Mouse (Mus musculus): ENCODE results near the gene Tmem8. TPM values are rescaled to one million over a fixed set of nuclear protein-coding genes. Genes with fewer than 3 reads are reported as not detected.
A peak's percentile ranks its signal among the peaks of the same experiment; 100 is the strongest.
"Not testable (repeated sequence)": the region's sequence is repeated elsewhere in the genome, so short reads cannot be mapped to it uniquely, and the experiment has no call there.

The Tmem8 gene
- total RNA-seq, 2 experiments from 2014 or later: 12.0 to 13.2 TPM

DNA sequence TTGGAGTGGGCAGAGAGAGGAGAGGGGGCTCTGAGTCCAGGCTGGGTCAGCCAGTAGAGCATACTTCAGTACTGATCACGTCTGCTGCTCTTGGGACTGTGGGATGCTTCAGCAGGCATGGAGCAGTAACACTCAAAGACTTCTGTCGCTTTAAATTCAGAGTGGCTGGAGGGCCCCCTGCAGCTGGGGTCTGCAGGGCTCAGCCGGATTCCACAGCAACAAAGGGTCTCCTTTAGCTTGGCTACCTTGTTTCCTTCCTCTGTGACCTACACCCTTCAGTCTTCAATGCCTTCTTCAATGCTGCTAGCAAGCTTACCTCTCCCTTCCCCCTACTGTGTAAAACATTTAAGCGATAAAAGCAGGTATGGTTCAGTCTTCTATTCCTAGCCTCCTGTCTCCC, 2.1 kb upstream of the Tmem8 start:
- no peak for DNase-seq (ENCODE audit: low spot score in 2 of 2)

DNA sequence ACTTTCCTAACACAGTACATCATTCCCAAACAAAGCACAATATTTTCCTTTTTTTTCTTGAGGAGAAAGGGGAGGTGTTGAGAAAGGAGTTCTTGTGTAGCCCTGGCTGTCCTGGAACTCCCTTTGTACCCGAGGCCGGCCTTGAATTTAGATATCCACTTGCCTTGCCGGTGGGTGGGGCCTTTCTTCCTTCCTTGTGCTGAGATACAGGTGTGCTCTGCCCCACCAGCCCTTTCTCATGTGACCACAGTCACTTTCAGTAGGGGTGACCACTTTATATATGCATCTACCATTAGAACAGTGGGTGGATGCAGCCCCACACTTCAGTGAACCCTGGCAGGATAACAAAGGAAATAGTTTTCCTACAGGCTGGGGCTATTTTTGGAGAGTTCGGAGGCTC, 1.4 kb upstream of the Tmem8 start:
- DNase-seq (ENCODE audit: low spot score in 2 of 2): no peak

DNA sequence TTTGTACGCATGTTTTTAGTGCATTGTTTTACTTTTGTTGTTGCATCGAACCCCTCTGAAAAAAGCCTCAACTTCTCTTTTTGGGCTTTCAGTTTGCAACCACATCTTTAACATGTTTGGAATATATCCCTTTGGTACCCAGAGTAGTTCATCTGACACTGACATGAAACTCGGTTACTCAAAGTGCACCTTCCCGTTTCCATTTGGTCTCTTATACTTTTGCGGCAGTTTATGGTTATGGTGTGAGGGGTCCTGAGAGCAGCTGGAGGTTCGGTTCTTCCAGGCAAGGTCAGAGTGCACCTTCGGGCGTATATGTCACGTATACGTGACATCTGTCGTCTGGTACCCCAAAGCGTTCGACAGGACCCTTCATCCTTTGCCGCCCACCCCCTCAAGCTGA, 348 bp upstream of the Tmem8 start:
- DNase-seq (ENCODE audit: low spot score in 2 of 2): no peak

DNA sequence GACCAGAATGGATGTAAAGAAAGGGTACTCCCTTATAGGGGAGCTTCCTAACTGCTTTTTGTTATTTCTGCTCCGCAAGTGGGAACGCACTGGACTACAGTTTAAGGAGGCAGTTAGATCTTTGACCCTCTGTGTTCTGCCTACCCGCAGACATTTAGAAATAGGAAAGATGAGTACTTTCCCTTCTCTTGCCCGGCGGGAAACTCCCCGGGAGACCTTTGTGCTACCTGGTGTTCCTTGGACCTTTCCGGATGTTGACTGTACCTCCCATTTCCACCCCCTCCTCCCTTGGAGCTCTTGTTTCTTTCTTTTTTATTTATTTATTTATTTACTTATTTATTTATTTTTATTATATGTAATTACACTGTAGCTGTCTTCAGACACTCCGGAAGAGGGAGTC, 962 bp downstream of the Tmem8 start:
- no peak for DNase-seq (ENCODE audit: low spot score in 2 of 2)

DNA sequence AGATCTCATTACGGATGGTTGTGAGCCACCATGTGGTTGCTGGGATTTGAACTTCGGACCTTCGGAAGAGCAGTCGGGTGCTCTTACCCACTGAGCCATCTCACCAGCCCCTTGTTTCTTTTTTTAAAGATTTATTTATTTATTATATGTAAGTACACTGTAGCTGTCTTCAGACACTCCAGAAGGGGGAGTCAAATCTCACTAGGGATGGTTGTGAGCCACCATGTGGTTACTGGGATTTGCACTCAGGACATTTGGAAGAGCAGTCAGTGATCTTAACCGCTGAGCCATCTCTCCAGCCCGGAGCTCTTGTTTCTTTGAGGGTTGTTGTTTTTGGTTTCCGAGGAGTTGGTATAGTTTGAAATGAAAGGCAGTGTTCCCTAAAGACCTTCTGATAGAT, 1.4 kb downstream of the Tmem8 start:
- DNase-seq (ENCODE audit: low spot score in 2 of 2): not testable (repeated sequence)

DNA sequence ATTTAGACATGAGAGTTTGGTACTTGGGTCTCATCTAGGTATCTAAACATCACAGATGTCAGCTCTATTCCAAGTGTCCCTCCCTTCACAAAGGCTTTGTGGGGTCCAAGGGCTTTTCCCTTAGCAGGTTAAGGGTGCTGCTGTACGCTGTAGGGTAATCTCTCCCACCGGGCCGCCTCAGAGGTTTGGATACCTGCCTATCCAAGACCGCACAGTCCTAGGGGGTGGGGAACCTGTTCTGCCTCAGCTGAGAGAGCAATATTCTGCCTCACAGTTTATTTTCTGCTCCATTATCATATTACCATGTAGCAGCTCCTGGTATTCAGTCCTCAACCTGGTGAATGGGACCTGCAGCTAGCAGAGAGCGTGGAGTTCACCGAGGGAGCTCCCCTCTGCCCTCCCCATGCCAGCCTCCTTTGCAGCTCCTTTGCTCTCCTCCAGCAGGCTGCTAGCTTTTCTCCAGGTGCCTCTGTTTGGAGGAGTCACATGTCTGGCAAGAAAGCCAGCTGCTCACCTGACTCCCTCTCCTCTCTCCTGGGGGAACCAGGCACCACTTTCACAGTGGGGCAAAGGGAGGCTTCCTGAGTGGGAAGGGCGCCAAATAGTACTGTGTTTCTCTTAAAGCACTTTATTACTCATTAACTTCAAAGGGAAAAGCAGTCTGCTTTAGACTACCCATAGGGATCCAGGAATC, 2.3 kb downstream of the Tmem8 start:
- no peak for DNase-seq (ENCODE audit: low spot score in 2 of 2)

DNA sequence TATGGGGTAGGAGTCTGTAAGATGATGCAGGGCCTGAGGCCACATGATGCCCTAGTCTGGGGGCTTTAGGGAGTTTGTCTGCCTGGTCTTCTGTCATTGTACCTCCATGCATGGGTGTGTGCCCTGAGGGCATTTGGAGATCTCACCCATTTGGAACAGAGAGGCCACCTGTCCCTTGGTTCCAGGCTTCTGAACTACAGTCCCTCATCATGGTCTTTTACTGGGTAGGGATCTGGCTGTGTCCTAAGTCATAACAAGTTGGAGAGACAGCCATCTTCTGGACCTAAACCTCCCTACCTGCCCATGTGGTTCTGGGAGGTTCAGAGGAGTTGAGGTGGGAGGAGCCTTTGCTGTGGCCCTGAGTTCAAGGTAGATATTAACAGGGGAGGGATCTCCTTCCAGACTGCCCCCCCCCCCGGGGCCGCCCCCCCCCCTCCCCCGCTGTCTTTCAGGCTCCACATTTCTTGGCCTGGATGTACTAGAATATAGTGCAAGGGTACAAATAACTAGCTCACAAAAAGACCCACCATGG, 2.9 kb downstream of the Tmem8 start:
- DNase-seq (ENCODE audit: low spot score in 2 of 2): no peak

DNA sequence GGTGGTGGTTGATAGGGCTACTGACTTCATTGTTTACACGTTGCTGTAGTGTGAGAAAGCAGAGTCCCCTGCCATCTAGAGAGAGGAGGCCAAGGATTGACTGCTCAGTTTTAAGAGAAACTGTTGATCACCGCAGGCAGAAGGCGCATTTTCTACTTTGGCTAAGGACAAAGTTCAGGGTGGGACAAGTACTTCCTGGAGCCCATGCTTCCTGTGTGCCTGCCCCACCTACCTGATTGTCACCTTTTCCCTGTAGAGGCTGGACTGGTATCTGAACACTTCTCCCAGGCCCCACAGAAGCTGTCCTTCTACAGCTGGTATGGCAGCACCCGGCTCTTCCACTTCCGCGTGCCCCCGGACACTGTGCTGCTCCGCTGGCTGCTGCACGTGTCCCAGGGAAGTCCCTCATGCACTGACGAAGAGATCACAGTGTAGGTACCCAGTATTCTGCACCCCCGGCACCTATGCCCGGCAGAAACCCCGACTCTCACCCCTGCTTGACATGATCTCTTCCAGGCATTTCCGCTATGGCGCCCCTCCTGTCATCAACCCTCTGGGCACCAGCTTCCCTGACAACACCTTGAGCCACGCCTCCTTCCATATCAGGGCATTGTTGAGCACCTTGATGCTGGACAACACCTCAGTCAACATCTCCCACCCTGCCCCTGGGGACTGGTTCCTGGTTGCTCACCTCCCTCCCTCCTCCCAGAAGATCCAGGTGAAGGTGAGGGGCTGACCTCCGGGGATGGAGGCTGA, 3.6 kb downstream of the Tmem8 start:
- DNase-seq (ENCODE audit: low spot score in 2 of 2): no peak

DNA sequence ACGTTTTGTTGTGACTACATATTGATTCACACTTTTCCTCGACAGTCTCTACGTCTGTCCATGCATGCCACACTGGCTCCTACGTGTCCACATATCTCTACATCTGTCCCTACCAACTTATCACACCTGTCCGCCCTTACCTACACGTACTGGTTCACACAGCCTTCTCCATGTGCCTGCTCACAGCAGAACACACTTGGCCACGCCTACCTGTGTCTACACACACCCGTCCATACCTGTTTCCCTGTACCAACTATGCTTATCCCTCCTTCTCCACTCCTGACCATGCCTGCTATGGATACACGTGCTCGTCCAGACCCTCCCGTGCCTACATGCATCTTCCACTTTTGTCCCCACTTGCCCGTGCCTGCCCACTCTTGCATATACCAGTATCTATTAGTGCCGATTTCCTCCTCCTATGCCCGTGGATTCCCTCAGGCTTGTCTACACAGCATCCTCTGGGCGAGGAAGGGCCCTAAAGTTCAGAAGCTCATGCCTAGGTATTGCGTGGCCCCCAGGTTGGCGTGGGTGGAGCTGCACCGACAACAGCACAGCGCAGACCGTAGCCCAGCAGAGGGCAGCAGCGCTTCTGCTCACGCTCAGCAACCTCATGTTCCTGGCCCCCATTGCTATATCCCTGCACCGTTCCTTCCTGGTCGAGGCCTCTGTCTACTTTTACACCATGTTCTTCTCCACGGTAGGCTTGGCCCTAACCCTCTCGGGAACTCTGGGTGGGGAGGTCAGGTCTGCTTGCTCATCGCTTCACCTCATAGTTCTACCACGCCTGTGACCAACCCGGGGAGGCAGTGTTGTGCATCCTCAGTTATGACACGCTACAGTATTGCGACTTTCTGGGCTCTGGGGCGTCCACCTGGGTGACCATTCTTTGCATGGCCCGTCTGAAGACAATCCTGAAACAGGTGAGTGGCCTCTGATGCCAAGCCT, 6.9 kb downstream of the Tmem8 start:
- peak in 1 of 2 experiments; percentile 77 for DNase-seq (ENCODE audit: low spot score in 2 of 2)

DNA sequence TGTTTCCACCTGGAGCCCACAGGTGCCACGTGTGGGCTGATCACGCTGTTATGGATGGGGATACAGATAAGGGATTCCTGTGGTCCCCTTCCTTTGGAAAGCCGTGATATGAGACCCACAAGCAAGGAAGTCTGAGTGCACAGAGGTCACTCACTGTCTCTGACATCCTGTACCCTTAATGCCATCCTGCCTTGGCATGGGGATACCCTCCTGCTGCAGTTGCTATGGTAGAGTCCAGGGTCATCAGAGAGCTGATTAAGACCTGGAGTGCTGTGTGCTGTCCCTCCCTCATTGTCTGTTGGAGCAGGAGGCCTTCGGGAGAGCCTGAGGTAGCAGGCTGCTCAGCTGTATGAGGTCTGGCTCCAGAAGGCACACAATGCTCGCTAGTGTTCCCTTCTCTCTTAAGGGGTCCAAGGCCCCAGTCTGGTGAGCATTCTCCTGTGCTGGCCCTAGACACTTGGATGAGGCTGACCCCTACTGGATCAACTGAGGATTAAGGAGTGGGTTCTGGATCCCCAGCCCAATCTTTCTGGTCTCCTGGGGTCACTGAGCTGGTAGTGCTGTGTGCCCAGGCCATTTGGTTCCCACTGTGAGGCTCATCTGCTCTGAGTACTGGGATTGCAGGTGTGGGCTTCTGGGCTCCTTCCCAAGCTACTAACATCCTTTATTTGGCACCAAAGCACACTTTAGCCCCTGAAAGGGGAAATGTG, 9.5 kb downstream of the Tmem8 start:
- no peak for DNase-seq (ENCODE audit: low spot score in 2 of 2)

DNA sequence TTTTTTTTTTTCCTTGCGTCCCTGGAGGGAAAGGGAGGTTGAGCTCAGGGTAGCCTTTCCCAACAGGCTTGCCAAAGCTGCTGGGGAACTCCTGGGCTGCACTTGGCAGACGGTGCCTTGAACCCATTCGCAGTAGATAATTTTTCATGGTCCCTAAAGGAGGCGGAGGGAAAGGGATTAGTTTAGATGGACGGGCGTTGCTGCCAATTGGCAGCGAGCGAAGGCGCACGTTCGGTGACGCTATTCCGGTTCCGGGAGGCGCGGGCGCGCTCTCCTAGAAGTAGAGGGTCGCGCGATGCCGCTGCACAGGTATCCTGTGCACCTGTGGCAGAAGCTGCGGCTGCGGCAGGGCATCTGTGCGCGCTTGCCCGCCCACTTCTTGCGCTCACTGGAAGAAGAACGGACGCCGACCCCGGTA, 10.2 kb downstream of the Tmem8 start, which contains the start of gene Mrpl28:
Gene Mrpl28 (plus strand): TSS at position 234 of the 418 bp plus-strand sequence.
- DNase-seq (ENCODE audit: low spot score in 2 of 2): peak; percentile 83 to 95

DNA sequence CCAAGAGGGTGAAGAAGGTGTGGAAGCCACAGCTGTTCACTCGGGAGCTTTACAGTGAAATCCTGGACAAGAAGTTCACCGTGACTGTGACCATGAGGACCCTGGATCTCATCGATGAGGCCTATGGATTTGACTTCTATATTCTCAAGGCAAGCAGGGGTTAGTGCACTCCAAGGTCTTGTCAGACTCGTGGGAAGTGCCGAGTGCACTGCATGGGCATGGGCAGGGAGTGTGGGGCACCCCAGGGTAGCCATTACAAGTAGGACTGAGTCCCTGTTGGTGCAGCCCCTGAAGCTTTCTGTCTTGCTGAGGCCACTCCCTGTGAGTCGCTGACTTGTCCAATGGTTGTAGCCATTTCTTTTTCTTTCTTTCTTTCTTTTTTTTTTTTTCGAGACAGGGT, 11.5 kb downstream of the Tmem8 start:
- no peak for DNase-seq (ENCODE audit: low spot score in 2 of 2)

DNA sequence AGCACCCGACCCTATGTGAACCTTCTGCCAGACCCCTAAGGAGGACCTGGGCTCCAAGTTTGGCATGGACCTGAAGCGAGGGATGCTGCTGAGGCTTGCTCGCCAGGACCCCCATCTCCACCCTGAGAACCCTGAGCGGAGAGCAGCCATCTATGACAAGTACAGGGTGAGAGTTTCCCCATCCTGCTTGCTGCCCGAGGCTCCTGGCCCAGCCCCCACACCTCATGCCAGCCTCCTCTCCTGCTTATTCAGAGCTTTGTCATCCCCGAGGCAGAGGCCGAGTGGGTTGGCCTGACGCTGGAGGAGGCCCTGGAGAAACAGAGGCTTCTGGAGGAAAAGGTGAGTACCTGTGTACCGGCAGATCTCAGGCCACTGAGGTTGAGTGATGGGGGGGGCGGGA, 12.1 kb downstream of the Tmem8 start:
- no peak for DNase-seq (ENCODE audit: low spot score in 2 of 2)

DNA sequence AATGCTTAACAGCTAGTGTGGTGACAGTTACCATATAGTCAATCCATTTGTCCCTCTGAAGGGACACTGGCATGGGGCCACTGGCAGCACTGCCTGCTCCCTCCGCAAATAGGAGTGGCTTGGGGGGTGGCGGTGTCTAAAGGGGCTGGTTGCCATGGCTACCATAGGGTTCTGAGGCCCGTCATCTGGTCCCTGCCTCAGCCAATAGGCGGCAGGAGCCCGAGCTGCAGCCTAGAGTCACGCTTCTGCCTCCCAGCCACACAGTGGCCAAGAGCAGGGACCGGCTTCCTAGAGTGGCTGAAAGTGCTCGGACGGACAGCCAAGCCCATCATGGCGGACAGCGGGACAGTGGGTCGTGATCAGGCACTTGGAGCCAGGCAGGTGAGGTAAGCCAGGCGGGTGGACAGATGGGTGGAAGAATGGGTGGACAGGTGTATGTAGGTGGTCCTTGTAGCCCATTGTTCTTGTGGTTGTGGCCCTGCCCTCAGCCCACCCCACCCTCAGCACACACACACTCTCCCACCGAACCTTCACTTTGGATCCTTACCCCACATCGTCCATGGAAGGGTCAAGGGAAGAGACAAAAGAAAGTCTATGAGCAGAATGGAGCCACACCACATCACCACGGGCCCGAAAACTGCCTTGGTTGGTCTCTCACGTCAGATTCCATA, 18.1 kb downstream of the Tmem8 start:
- no peak for DNase-seq (ENCODE audit: low spot score in 2 of 2)

DNA sequence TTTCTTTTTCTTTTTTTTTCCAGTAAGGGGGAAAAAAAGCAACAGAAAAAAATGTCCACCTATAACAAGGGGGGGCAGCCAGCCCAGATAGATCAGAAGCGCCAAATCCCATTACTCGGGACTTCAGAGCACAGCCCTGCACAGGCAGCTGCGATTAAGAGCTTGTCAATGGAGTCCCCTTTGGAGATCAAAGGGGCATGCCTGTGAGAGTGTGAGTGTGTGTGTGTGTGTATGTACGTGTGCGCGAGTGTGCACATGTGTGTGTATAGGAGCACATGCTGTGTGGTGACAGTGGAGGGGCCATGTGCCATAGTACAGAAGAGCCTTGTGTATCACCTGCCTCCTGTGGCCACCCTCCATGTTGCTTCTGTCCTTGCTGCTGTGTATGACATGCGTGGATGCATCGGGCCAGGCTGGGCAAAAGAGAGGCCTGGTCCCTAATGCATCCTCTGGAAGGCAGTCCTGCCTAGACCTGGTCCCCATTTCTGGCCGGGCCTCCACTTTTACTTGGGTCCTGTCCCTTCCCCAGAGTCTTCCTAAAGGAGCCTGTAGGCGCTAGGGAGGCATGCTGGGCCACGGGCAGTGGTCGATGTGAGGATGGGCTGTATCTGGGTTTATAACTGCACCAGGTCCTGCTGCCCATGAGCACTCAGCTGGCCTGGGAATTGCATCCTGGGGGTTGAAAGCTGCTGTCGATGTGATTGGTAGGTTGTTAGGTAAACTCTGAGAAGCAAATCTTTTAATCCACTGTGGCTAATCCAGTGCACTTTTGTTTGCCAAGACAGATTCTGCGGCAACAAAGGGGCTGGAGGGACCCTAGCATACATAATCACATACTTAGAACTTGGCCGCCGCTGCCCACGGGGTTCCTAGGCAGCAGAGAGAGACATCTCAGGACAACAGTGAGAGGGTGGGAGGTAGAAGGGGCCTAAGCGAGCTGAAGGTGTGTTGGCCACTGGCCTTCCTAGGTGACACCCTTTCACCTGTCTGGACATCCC, 19.1 kb downstream of the Tmem8 start:
- DNase-seq (ENCODE audit: low spot score in 2 of 2): no peak

DNA sequence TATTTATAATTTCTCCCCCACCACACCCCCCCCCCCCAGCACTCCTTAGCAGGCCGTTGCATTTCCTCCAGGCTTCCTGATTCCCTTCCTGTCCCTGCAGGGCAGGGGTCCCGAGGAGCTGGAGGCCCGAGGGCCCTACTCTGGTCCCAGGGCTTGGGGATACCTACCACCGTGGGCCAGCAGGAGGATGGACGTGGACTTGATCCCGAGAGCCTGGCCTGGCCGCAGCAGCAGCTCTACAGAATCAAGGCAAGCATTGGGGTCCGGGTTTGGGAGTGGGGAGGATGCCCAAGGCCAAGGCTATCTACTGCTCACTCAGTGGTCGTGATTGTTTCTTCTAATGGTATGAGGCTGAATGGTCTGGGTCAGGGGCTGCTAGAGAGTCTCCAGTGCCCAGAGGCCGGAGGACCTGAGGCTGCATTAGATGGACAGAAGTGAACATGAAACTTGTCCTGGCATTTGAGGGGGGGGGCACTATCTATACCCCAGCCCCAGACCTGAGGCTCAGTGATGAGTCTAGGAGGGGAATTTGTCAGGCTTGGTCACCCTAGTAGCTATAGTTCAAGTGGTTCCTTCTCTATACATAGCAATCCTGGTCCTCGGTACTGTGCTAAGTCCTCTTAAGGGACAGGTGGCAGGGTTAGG, 24.1 kb downstream of the Tmem8 start:
- no peak for DNase-seq (ENCODE audit: low spot score in 2 of 2)

DNA sequence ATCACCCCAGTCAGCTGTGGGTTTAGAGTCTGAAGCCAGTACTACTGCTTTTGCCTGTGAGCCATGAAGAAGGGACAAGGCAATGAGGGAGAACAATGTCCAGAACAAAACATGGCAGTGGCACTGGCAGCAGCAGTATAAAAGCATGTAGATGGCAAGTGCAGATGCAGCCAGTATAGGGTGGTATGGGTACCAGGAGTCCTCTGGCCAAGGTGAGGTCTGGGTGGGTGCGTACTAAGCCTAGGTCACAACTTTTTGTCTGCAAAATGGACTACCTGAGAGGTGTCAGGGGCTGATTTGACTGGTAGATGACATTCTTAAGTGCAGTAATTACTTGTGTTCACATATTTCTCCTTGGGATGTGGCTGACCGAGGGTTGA, 24.6 kb downstream of the Tmem8 start:
- DNase-seq (ENCODE audit: low spot score in 2 of 2): no peak

DNA sequence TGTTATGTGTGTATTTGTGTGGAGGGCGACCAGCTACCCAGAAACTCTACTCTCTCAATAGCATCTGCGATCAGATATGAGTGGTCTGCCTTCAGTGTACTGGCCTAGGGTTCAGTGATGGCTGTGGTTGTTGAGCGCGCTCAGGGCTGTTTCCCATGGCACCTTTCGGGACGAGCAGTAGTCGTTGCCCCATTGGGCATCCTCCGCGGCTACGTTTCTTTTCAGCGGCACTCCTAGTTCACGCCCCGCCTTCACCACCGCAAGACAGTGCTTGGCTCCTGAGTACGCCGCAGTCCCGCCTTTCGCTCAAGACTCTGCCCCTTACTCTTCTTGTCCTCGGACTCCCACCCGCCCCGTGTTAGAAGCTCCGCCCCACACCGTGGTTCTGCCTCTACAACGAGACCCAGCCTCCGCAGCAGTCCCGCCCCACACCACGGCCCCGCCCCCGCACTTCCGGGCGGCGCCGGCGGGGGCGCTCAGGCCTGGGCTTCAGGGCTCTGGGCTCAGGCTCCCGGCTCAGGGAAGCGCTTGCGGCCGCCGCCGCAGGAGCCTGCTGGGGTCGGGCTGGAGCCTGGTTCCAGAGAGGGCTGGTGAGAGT, 25.2 kb downstream of the Tmem8 start, which contains the start of gene Axin1:
Gene Axin1 (plus strand): TSS at position 450 of the 598 bp plus-strand sequence.
- peak; percentile 94 for DNase-seq (ENCODE audit: low spot score in 2 of 2)

All from layer of hippocampus, adult 18-20 months (tissue).